Mouse (Mus musculus) heart, postnatal 14 days (tissue): ENCODE measurements around the gene Ppa1. TPM values are rescaled to one million over a fixed set of nuclear protein-coding genes. Genes with fewer than 3 reads are reported as not detected.

Source experiments
- DNase-seq, 2 experiments: peaks; one replicate each; pipeline ENCODE4 v3.0.0; 2021 to 2022
- intact Hi-C: fragments of 180-260 bp; cut with DNase I; formaldehyde crosslinking; loops from one replicate; pipeline ENCODE4 v1.15.1; 2025
- total RNA-seq, 2 experiments: library from RNA; stranded (reverse); gene quantifications; 2 replicates each; pipeline ENCODE4 v1.2.3; 2021

The Ppa1 gene
- total RNA-seq, 2 experiments from 2014 or later, result 47.1 to 47.4 TPM

- intact Hi-C loops, result no loop called here
- DNase-seq, result no peak
Observed at GRCm38 (mm10) chr10:61689405-61689804, 41.1 kb downstream of the Ppa1 start.

- no peak for DNase-seq
- intact Hi-C loops, result no loop called here
Observed at GRCm38 (mm10) chr10:61693563-61693962, 45.2 kb downstream of the Ppa1 start.

GRCm38 (mm10) chr10:61694870-61695670 lies 46.7 kb downstream of the Ppa1 start, which contains the start of gene Tysnd1:
TSS of gene Tysnd1 (plus strand) at chr10:61695514.
- peak; percentile 95 to 97 for DNase-seq
- intact Hi-C loops, result no loop called here

- intact Hi-C loops, result no loop called here
- DNase-seq, result no peak
Observed at GRCm38 (mm10) chr10:61695703-61696559, 47.6 kb downstream of the Ppa1 start.

GRCm38 (mm10) chr10:61696560-61696823 lies 48.1 kb downstream of the Ppa1 start:
- intact Hi-C loops, result no loop called here
- no peak for DNase-seq

GRCm38 (mm10) chr10:61697028-61697427 lies 48.7 kb downstream of the Ppa1 start:
- intact Hi-C loops, result no loop called here
- no peak for DNase-seq

GRCm38 (mm10) chr10:61704663-61705062 lies 56.3 kb downstream of the Ppa1 start:
- no peak for DNase-seq
- intact Hi-C loops, result no loop called here

GRCm38 (mm10) chr10:61706412-61707375 lies 58.3 kb downstream of the Ppa1 start:
- intact Hi-C loops, result no loop called here
- DNase-seq, result no peak

GRCm38 (mm10) chr10:61713601-61714000 lies 65.2 kb downstream of the Ppa1 start:
- DNase-seq, result no peak
- intact Hi-C loops, result no loop called here

- intact Hi-C loops, result no loop called here
- DNase-seq, result no peak
Observed at GRCm38 (mm10) chr10:61714146-61714545, 65.8 kb downstream of the Ppa1 start.

GRCm38 (mm10) chr10:61714771-61715461 lies 66.6 kb downstream of the Ppa1 start, which contains the start of gene Aifm2:
TSS of gene Aifm2 (plus strand) at chr10:61715263.
- DNase-seq, result peak; percentile 67 to 68
- intact Hi-C loops, result no loop called here

GRCm38 (mm10) chr10:61715462-61715837 lies 67.1 kb downstream of the Ppa1 start:
- DNase-seq, result no peak
- intact Hi-C loops, result no loop called here

- intact Hi-C loops, result no loop called here
- DNase-seq, result peak in 1 of 2 experiments; percentile 18
Observed at GRCm38 (mm10) chr10:61715996-61716864, 67.9 kb downstream of the Ppa1 start.

GRCm38 (mm10) chr10:61717406-61718296 lies 69.3 kb downstream of the Ppa1 start:
- intact Hi-C loops, result no loop called here
- no peak for DNase-seq

- no peak for DNase-seq
- intact Hi-C loops, result no loop called here
Observed at GRCm38 (mm10) chr10:61720331-61720730, 72.0 kb downstream of the Ppa1 start.

- intact Hi-C loops, result no loop called here
- DNase-seq, result no peak
Observed at GRCm38 (mm10) chr10:61722215-61722614, 73.9 kb downstream of the Ppa1 start.

- DNase-seq, result peak in 1 of 2 experiments; percentile 31
- intact Hi-C loops, result no loop called here
Observed at GRCm38 (mm10) chr10:61723271-61723670, 74.9 kb downstream of the Ppa1 start.
